Mouse (Mus musculus): ENCODE results near the gene Wdr63. TPM values are rescaled to one million over a fixed set of nuclear protein-coding genes. Genes with fewer than 3 reads are reported as not detected.

The Wdr63 gene
- total RNA-seq, 1 experiment from 2014 or later, result not detected

DNA sequence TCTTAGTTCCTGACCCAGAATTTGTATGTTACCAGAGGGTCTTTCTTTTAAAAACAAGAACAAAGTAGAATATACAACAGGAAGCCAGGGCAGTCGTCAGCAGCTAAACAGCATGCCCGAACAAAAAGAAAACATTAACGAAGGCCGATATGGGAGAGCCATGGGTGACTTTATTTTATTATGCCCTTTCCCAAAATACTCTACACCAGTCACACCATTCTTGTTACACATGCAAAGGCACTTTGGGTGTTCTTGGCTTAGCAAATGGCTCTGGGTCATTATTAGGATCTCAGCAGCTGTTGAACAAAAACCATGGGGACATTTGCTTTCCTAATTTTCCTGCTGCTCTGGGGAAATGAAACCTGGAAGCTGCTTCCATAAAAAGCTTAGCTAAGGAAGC is 38.7 kb downstream of the Wdr63 start:
- ATAC-seq (ENCODE audit: extremely low read depth, insufficient number of reproducible peaks, low FRiP score, poor library complexity, severe bottlenecking), result no peak

DNA sequence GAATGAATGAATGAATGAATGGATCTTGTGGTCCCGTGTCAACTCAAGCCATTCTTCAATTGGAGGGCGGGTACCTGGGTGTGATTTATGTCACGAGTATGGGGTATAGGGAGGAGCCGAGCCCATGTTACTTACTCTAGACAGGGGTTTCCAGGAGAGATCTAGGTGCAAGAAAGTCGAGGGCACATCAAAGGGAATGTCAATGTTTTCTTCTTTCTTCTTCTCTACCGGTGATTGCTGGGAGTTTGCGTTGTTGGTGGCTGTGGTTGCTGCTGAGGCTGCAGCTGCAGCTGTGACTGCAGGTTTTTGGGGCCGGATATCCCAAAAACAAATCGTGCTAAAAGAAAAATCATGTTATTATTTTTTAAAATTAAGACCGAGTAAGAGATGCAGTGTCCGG is 44.8 kb downstream of the Wdr63 start:
- ATAC-seq (ENCODE audit: extremely low read depth, insufficient number of reproducible peaks, low FRiP score, poor library complexity, severe bottlenecking), result no peak

DNA sequence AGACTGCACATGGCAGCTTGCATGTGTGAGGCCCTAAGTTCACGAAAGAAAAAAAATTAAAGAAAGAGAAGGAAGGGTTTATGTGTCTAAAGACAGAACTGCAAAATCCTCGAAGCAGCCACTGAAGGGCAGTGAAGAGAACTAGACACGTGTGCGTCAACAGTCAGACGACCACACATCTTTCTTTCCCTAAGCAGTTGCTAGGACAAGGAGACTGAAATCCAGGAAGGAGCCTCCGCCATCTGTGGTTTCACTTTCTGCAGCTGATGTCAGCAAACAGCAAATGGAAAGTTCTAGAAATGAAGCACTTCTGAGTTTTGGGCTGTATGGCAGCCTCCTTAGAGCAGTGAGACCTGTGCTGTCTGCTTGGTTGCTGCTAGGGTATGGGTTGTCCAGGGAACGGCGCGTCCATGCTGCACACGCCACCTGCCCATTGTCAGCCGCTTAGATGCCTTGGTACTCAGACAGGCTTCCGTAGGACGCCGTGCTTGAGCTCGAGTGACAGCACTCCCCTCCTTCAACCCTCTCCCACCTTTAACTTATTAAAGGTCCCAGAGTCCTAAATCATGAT is 48.5 kb downstream of the Wdr63 start:
- ATAC-seq (ENCODE audit: extremely low read depth, insufficient number of reproducible peaks, low FRiP score, poor library complexity, severe bottlenecking), result no peak

DNA sequence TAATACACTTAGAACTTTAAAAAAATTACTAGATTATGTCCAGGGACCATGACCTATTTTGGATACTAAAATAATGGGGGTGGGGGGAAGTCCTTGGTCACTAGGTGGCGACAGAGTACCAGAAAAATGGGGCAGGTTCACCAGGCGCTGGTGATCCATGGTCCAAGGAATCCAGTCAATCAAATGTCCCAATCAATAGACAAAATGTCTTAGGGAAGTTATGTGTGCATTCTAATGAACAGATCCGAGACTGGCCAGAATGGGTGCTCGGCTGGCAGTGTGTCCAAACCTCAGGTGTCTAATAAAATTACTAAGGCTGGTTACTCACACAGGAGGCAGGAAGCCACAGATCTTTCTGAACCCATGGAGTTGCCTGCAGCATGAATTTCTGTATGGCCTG is 49.7 kb downstream of the Wdr63 start:
- peak; percentile 48; the same call in 1 of the 2 replicates for ATAC-seq (ENCODE audit: extremely low read depth, insufficient number of reproducible peaks, low FRiP score, poor library complexity, severe bottlenecking)

DNA sequence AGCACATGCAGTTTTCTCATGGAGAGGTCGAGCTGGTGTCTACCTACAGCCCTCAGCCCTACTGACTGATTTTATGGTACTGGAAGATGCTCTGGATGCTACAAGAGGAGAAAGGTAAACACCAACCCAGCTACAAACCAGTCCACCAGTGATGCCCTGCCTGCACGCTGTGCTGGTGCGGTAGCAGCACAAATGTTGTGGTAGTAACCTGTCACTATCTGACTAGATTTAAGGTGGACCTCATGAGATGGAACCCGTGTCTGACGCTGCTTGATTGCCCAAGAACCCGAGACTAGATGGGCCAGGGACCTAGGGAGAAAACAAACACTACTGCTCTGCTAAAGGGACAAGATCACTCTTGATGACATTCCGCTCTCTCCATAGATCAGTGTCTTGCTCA is 50.8 kb downstream of the Wdr63 start:
- no peak for ATAC-seq (ENCODE audit: extremely low read depth, insufficient number of reproducible peaks, low FRiP score, poor library complexity, severe bottlenecking)

DNA sequence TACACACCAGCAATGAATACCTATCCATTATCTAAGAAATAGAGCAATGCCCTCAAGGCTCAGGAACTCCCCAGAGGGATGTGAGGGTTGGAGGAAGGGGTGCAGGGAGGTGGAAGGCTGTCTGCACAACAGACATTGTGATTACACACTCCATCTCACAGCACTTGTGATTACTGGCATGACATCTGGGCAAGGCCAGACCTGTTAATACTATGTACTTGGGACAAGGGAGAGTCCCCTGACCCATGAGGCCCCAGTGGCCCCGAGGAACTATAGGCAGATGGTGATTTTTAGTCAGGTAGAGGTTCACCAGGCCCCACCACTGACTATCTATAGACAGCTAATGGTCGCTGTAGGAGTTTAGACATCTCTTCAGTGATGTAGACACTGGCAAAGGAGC is 54.1 kb downstream of the Wdr63 start:
- no peak for ATAC-seq (ENCODE audit: extremely low read depth, insufficient number of reproducible peaks, low FRiP score, poor library complexity, severe bottlenecking)

DNA sequence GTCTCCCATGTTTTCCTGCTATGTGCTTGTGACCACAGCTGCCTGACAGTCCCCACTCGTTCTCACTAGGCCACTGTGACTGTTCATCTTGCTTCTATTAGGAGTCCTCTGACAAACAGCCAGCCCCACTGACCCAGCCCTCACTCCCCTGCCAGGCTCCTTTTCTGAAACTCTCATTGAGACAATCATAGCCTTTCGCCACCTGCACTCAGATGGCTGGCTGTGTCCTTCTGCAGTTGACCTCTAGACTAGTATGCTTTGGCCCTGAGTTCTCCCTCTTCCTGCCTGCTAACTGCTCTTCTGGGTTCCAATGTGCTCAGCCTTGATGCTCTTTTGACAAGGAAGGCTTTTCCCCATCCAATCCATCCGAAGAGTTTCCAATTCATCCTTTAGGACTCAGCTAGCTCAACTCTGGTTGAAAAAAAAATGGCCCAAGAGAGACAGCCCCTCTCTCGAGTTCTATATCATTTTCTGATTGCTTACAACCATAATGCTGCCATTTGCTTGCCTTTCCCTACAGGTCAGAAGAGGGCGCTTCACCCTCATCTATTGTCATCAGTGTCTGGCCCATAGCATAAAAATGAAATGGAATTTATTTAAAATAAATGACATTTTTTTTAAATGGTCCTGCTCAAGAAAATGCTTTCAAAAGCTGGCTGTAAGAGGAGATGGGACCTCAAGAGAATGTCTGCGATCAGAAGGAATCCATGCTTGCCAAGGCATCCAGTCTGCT is 54.7 kb downstream of the Wdr63 start:
- no peak for ATAC-seq (ENCODE audit: extremely low read depth, insufficient number of reproducible peaks, low FRiP score, poor library complexity, severe bottlenecking)

DNA sequence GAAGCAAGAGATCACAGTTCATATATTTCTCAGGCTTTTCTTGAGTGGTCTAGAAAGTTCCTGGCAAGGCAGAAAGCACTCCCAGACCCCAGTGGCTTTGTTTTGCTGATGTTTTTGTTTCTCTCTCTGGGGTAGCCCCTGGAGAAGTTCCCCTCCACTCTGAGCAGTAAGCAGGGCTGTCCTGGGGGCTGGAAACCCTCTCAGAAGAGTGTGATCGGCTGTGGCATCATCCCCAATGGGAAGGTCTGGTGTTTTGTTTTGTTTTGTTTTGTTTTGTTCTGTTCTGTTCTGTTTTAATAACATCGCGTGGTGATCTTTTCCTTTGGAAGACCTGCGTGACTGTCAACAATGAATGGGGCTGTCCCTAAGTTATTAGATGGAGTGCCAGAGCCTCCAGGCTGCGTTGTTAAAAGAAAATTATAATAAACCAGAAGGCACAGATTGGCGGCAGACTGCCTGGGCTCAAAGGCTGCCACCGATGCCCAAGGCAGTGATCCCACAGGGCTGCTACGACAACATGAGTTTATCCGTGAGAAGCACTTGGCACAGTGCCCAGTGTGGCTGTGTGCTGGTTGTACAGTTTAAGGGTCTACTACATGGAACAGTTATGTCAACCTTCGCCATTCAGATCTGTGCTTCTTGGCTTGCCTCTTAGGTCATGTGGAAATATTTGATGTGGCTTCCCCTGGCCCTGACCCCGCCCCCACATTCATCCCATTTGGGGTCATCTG is 56.5 kb downstream of the Wdr63 start:
- ATAC-seq (ENCODE audit: extremely low read depth, insufficient number of reproducible peaks, low FRiP score, poor library complexity, severe bottlenecking), result no peak

DNA sequence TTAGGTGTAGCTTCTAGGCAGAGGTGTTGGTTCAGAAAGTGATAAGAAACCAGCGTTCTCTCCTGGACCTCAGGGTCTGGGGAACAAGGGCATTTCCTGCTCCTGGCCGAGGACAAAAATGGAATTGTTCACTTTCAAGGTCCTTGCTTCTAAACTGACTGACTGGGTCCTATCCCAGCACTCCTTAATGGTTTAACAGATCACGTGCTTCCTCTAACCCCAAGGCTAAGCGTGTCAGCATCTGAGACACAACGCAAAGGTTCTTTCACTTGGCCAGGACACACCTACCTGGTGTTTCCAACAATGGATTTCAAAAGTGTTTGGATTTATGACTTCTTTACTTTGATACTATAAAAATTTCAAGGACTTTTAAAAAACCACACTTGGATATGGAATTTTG is 58.0 kb downstream of the Wdr63 start:
- ATAC-seq (ENCODE audit: extremely low read depth, insufficient number of reproducible peaks, low FRiP score, poor library complexity, severe bottlenecking), result no peak

DNA sequence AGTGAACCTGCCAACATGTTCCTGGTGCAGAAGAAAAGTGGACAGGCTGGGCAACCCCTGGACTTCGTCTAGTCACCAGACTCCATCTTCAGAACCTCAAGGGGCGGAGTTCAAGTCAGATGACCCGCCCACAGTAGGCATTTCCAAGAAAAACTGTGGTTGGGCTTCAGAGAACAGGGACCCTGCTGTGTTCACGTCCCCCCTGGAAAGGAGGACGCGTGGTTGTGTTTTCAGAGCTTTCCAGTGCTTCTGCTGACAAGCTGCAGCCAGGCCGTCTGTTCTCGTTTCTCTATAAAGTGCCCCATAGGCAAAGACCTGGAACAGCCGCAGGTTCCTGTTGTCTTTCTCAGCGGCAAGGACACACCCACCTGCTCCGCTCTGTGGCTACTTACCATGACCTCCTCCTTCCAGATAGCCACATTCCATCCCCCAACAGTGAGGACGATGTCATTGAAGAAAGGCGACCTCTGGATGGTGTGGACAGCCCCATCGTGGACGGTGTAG is 60.2 kb downstream of the Wdr63 start:
- ATAC-seq (ENCODE audit: extremely low read depth, insufficient number of reproducible peaks, low FRiP score, poor library complexity, severe bottlenecking), result peak; percentile 80

DNA sequence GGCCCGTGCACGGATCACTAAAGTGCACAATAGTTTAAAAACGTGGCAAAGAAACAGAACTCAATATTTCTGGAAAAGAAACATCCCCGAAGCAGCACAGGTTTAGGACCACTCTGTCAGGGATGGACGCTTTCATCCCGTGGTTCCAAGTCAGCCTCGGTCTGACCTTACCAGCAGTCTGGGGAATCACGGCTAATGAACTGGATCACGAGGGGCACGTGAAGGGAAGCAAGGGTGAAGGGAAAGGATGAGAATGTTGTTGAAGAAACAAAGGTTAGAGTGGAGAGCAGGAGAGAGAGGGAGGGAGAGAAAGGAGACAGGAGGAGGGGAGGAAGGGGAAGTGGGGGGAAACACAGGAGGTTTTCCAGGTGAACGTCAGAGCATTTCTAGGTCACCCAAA is 61.9 kb downstream of the Wdr63 start:
- no peak for ATAC-seq (ENCODE audit: extremely low read depth, insufficient number of reproducible peaks, low FRiP score, poor library complexity, severe bottlenecking)

DNA sequence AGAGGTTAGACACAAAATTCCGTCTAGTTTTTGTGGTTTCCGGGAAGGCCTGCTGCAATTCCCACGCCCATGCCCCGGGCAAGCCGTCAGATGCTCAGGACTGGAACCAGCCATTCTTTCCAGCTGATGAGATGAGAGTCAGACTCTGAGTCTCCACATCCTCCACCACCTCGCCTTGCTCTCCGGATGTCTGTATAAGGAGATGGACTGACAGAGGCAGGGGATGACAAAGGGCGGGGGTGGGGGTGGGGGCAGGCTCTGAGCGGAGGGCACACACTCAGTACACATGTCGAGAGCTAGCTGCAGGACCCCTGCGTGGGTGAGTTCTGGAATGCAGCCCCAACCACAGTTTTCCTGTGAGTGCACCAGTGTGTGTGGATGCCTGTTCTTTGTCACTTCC is 63.0 kb downstream of the Wdr63 start:
- no peak for ATAC-seq (ENCODE audit: extremely low read depth, insufficient number of reproducible peaks, low FRiP score, poor library complexity, severe bottlenecking)

DNA sequence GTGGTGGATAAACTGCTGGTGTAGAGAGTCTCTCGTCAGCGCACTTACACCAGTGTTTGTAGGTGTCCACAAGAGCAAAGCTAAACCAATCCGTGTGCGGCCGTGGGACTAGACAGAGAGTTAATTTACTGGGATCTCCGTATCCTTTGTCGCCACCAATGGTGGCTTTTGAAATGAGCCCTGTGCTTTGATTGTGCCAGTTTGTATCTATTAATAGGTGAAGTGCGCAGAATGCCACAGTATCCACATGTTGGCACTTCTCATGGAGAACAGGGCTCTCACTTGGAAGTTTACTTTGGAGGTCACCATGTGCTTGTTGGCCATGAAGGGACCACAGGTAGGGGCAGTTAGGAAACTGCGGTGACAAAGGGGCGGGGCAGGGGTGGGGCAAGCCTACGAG is 66.5 kb downstream of the Wdr63 start:
- ATAC-seq (ENCODE audit: extremely low read depth, insufficient number of reproducible peaks, low FRiP score, poor library complexity, severe bottlenecking), result no peak

DNA sequence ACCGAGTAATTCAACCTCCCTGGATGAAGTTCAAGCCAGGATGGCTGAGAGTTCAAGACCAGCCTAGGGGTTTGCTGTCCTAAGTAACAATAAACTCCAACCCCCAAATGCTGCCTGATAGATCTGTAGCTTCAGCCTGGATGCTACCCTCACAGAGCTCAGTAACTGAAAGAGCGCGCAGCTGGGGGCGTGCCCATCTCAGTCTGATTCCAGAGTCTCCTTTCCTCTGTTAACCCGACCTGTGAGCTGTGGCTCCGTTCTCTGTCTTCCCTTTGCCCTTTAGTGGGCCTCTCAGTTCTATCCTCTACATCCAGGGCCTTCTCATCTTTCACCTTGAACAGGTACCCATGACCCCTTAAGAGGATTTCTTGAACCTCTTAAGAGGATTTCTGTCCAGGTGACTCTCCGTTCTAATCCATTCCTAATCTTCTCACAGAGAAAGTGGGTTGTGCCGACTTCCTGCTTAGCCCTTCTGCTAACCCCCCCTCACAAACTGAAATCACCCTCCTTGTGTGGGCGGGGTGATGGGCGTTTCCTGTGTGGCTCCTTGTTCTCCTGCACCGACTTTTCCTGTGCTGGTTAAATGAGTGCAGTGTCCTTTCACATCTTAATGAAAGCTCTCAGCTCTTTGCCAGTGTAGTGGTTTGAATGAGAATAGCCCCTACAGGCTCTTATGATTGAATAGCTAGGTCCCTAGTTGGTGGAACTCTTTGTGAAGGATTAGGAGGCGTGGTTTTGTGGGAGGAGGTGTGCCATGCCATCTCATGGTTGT is 68.6 kb downstream of the Wdr63 start:
- no peak for ATAC-seq (ENCODE audit: extremely low read depth, insufficient number of reproducible peaks, low FRiP score, poor library complexity, severe bottlenecking)

DNA sequence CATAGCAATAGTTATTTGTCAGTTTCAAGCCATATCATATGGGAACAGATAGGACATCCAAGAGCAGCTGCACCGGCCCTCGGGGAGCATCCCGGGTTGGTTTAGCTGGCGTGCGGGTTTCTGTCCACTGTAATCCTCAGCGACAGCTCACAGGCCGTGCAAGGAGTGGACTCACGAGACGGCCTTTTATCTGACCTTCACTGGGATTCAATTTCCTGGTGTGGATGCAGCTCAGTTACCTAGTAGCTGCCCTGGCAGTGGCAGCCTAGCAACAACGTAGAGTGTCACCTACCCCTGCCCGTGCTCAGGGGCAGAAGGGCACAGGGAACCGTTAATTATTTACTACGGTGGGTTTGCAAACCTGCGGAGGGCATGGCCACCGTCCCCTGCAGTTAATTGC is 70.0 kb downstream of the Wdr63 start:
- no peak for ATAC-seq (ENCODE audit: extremely low read depth, insufficient number of reproducible peaks, low FRiP score, poor library complexity, severe bottlenecking)

DNA sequence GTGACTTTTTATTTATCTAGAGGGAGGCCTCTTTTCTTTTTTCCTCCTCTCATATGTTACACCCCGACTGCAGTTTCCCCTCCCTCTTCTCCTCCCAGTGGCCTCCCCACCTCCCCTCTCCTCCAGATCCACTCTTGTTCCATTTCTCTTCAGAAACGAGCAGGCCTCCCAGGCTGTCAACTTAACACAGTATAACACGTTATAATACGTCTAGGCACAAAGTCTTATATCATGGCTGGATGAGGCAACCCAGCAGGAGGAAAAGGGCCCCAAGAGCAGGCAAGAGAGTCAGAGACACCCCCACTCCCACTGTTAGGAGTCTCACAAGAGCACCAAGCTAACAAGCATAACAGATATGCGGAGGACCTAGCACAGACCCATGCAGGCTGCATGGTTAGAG is 75.0 kb downstream of the Wdr63 start:
- ATAC-seq (ENCODE audit: extremely low read depth, insufficient number of reproducible peaks, low FRiP score, poor library complexity, severe bottlenecking), result no peak

DNA sequence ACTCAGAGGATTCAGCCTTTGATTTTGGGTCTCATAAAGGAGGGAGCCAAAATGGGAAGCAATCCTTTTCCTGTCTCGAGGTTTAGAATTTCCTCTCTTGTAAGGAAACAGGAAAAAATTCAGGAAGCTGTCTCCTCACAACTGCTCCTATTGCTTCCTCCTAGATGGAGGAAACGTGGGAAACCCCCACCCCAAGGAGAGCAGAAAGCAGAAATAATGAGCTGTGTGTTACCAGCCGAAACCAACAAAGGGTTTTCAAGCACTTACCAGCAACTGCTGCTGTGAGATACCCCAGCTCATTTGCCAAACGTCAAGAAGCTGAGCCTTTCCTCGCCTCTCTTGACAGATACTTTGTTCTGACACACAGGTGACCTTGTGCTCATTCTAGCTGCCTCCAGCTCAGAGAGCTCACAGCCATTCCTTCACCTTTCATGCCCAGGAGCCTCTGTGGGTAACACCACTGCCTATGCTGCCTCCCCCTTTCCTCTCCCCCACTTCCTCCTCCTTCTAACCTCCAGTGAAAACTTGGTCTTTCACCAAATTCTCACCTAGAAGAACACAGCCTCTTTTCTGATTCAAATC is 77.6 kb downstream of the Wdr63 start:
- no peak for ATAC-seq (ENCODE audit: extremely low read depth, insufficient number of reproducible peaks, low FRiP score, poor library complexity, severe bottlenecking)

DNA sequence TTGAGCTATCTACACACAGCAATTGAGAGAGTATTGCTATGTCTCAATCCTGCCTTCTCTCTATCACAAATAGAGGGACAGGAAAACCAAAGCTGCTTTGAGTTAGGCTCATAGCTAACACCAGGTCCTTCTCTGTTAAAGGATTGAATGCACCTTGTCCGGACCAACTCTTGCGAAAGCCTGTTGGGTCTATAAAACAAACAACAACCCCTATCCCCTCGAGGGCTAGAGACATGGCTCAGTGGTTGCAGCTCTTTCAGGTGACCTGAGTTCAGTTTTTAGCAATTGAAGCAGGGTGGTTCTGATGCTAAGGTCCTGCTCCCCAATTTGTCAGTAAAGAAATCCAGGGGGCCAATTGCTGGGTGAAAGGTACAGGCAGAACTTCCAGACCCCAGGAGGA is 78.7 kb downstream of the Wdr63 start:
- no peak for ATAC-seq (ENCODE audit: extremely low read depth, insufficient number of reproducible peaks, low FRiP score, poor library complexity, severe bottlenecking)

DNA sequence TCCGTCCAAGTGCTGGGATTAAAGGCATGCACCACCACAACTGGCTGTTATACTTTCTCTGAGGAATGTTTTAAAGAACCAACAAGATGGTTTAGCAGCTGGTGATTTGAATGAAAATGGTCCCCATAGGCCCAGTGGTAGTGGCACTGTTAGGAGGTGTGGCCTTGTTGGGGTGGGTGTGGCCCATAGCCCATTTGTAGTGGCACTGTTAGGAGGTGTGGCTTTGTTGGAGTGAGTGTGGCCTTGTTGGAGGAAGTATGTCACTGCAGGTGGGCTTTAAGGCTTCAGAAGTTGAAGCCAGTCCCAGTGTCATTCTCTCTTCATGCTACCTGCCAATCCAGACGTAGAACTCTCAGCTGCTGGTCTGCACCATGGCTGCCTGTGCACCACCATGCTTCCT is 79.5 kb downstream of the Wdr63 start:
- ATAC-seq (ENCODE audit: extremely low read depth, insufficient number of reproducible peaks, low FRiP score, poor library complexity, severe bottlenecking), result no peak
